ENCODE assay signal across 8 mouse cellular contexts in the genomic region with DNA sequence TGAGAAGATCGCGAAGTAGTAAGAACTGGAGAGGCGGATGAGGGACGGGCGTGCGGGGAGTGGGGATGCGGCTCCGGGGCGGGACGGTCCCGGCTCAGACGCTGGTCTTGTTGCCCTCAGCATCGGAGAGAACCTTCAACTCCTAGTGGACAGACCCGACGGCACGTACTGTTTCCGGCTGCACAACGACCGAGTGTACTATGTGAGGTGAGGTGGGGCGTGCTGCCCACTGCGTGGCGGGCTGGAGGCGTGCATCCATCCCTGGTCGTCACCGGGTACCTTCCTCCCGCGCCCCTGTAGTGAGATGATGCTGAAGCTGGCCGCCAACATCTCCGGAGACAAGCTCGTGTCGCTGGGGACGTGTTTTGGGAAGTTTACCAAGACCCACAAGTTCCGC. TPM values are rescaled to one million over a fixed set of nuclear protein-coding genes. Genes with fewer than 3 reads are reported as not detected.
DNase-seq lines count a peak whose midpoint lies in the region; ATAC-seq and TF ChIP-seq lines count a peak whose summit lies in the region.

No protein-coding gene starts in this region.

- peak; percentile 55 for ATAC-seq in intestine, postnatal 0 days
- ATAC-seq in neural tube, embryonic 15.5 days (ENCODE audit: low FRiP score) = peak; percentile 69

- no peaks in the 10 kb centered on the region for H3K9me3 ChIP-seq in intestine, postnatal 0 days (ENCODE audit: control insufficient read depth)
- no peaks in the 10 kb centered on the region for H3K9me3 ChIP-seq in neural tube, embryonic 15.5 days (replicated peaks)

- no peaks in the 10 kb centered on the region for H3K27me3 ChIP-seq in spleen, adult 2 months (ENCODE audit: control insufficient read depth, insufficient read depth, low read length)
- no peaks in the 10 kb centered on the region for H3K27me3 ChIP-seq in intestine, postnatal 0 days (replicated peaks; ENCODE audit: control insufficient read depth, insufficient read depth, low read length)
- H3K27me3 ChIP-seq in neural tube, embryonic 15.5 days (replicated peaks) = no peaks in the 10 kb centered on the region

- H3K4me1 ChIP-seq in spleen, adult 2 months (ENCODE audit: control insufficient read depth, insufficient read depth, insufficient read length) = peaks cover 2% of the 10 kb centered on the region
- H3K4me1 ChIP-seq in intestine, postnatal 0 days (replicated peaks; ENCODE audit: control insufficient read depth, insufficient read depth, low read length) = 0 out of 2 replicates have a peak, but pooled peaks cover 5% of the 10 kb centered on the region
- peaks cover 28% of the 10 kb centered on the region for H3K4me1 ChIP-seq in neural tube, embryonic 15.5 days

- WGBS in spleen, adult 2 months = 1% methylated on average over 33 of the region's 33 CpGs
- 2% methylated on average over 33 of the region's 33 CpGs for WGBS in intestine, postnatal 0 days
- WGBS in neural tube, embryonic 15.5 days = under 1% methylated on average over 33 of the region's 33 CpGs

- H3K4me2 ChIP-seq in intestine, postnatal 0 days (replicated peaks; ENCODE audit: low read depth) = peak overlapping the region; percentile 83
- peak overlapping the region; percentile 96 for H3K4me2 ChIP-seq in neural tube, embryonic 15.5 days

- H3K27ac ChIP-seq in spleen, adult 2 months (ENCODE audit: insufficient read depth, low read length) = peak overlapping the region; percentile 35
- H3K27ac ChIP-seq in intestine, postnatal 0 days (ENCODE audit: low read depth, low read length) = peak overlapping the region; percentile 22
- H3K27ac ChIP-seq in neural tube, embryonic 15.5 days (replicated peaks) = peak overlapping the region; percentile 68; the same call in 1 of the 2 replicates

- H3K36me3 ChIP-seq in spleen, adult 2 months (ENCODE audit: control insufficient read depth, insufficient read depth, low read length) = peaks cover 18% of the 10 kb centered on the region
- peaks cover 19% of the 10 kb centered on the region for H3K36me3 ChIP-seq in intestine, postnatal 0 days (ENCODE audit: control insufficient read depth, insufficient read depth)
- peaks cover 48% of the 10 kb centered on the region for H3K36me3 ChIP-seq in neural tube, embryonic 15.5 days

- TF ChIP-seq POLR2A in spleen, adult 2 months (IDR thresholded peaks at IDR 0.05; ENCODE audit: low read depth, low read length) = no peak

- no peak for TF ChIP-seq CTCF in spleen, adult 2 months (IDR thresholded peaks at IDR 0.05; ENCODE audit: extremely low read depth, insufficient read depth, insufficient read length, insufficient replicate concordance)
- TF ChIP-seq CTCF in intestine, postnatal 0 days (IDR thresholded peaks at IDR 0.05; ENCODE audit: low read depth) = peak; percentile 34; the same call in 1 of the 2 replicates

- peak; percentile 73 for DNase-seq in cerebellum, adult 9-11 months
- DNase-seq in cerebellum, postnatal 25 days = no peak
- no peak for DNase-seq in spleen, adult 2 months (ENCODE audit: low read depth in 1 of 2, low spot score in 2 of 2)
- no peak for DNase-seq in spleen, postnatal 36 days (ENCODE audit: low spot score in 2 of 2)
- DNase-seq in embryo, embryonic 11 days = no peak
- DNase-seq in right cerebral cortex, postnatal 36 days (ENCODE audit: low spot score in 2 of 2) = no peak

- peak overlapping the region; percentile 82 for H3K4me3 ChIP-seq in spleen, adult 2 months (ENCODE audit: extremely low read depth, insufficient read depth, insufficient read length)
- peak overlapping the region; percentile 99 for H3K4me3 ChIP-seq in intestine, postnatal 0 days (ENCODE audit: low read depth, low read length)
- peak overlapping the region; percentile 96 for H3K4me3 ChIP-seq in neural tube, embryonic 15.5 days (replicated peaks)

- peak overlapping the region; percentile 92 for H3K9ac ChIP-seq in intestine, postnatal 0 days (ENCODE audit: low read depth, low read length)
- H3K9ac ChIP-seq in neural tube, embryonic 15.5 days (replicated peaks) = peak overlapping the region; percentile 77

RNA-seq across cellular contexts. Expression of a gene that starts 0.3 kb away (rescaled TPM):
- polyA plus RNA-seq in spleen, adult 2 months (2012; rRNA removed) = 26.4 and 37.6 TPM in 2 replicates
- polyA plus RNA-seq in intestine, postnatal 0 days (2015; fragmentation: Nextera tagmentation; extraction: Ambion mirVana) = 42.8 and 44.7 TPM in 2 replicates
- 59.3 and 72.9 TPM in 2 replicates for polyA plus RNA-seq in neural tube, embryonic 15.5 days (2015; fragmentation: Nextera tagmentation; extraction: Ambion mirVana)

RNA-seq across cellular contexts. Expression of a gene that starts 0.5 kb away (rescaled TPM):
- 31.6 and 32.7 TPM in 2 replicates for polyA plus RNA-seq in spleen, adult 2 months (2012; rRNA removed)
- 21.6 and 25.4 TPM in 2 replicates for polyA plus RNA-seq in intestine, postnatal 0 days (2015; fragmentation: Nextera tagmentation; extraction: Ambion mirVana)
- polyA plus RNA-seq in neural tube, embryonic 15.5 days (2015; fragmentation: Nextera tagmentation; extraction: Ambion mirVana) = 42.6 and 44.3 TPM in 2 replicates

RNA-seq across cellular contexts. Expression of a gene that starts 8.5 kb away (rescaled TPM):
- 11.8 and 14.3 TPM in 2 replicates for polyA plus RNA-seq in spleen, adult 2 months (2012; rRNA removed)
- 10.5 and 11.2 TPM in 2 replicates for polyA plus RNA-seq in intestine, postnatal 0 days (2015; fragmentation: Nextera tagmentation; extraction: Ambion mirVana)
- polyA plus RNA-seq in neural tube, embryonic 15.5 days (2015; fragmentation: Nextera tagmentation; extraction: Ambion mirVana) = 0.64 TPM in 1 of 2 replicates, not detected in the other

RNA-seq across cellular contexts. Expression of a gene that starts 8.6 kb away (rescaled TPM):
- polyA plus RNA-seq in spleen, adult 2 months (2012; rRNA removed) = 18.0 and 42.2 TPM in 2 replicates
- 20.8 and 22.2 TPM in 2 replicates for polyA plus RNA-seq in intestine, postnatal 0 days (2015; fragmentation: Nextera tagmentation; extraction: Ambion mirVana)
- polyA plus RNA-seq in neural tube, embryonic 15.5 days (2015; fragmentation: Nextera tagmentation; extraction: Ambion mirVana) = 43.5 and 44.1 TPM in 2 replicates

RNA-seq across cellular contexts. Expression of a gene that starts 25.9 kb away (rescaled TPM):
- 13.9 TPM in 2 replicates for polyA plus RNA-seq in spleen, adult 2 months (2012; rRNA removed)
- polyA plus RNA-seq in intestine, postnatal 0 days (2015; fragmentation: Nextera tagmentation; extraction: Ambion mirVana) = 48.8 and 49.1 TPM in 2 replicates
- 135 and 155 TPM in 2 replicates for polyA plus RNA-seq in neural tube, embryonic 15.5 days (2015; fragmentation: Nextera tagmentation; extraction: Ambion mirVana)
